In the genomic region with DNA sequence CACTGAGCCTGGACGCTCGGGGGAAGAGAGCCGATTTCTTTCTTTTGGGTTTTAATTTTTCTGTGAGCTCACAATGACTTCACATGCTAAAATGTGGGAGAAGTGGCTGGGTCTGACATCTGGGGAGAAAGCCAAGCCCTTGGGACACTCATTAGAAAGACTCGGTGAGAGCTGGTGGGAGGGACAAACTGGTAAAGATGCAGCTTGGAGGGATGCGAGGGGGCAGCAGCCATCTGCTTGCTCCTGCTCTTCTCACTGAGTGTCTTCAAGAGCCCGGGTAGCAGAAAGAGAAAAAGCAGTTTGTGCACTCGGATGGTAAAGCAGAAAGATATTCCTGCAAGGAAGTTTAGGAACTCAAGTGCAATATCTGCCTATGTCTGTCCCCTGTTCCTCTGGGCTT, we compare ENCODE assay signal across 15 mouse cellular contexts. TPM values are rescaled to one million over a fixed set of nuclear protein-coding genes. Genes with fewer than 3 reads are reported as not detected.
DNase-seq lines count a peak whose midpoint lies in the region.
"Had no signal": no experiment of that assay in that cellular context is flagged by ENCODE, and none has a peak within 500 bp of the region (broad histone marks: within the 10 kb centered on the region; RNA-seq: fewer than 3 reads in every experiment).

No protein-coding gene starts in this region.

- intact Hi-C loops in left cerebral cortex, postnatal 4 days (cut with DNase I), result no loop called here

- peak; percentile 42 to 70 for DNase-seq in left cerebral cortex, adult 18-20 months (ENCODE audit: low spot score in 2 of 2)
- DNase-seq in left cerebral cortex, postnatal 4 days, result no peak
- peak; percentile 7 to 8 for DNase-seq in frontal cortex, postnatal 14 days (ENCODE audit: low spot score in 2 of 2)
- peak; percentile 38 to 66 for DNase-seq in left cerebral cortex, adult 9 months (ENCODE audit: low spot score in 2 of 2)
- DNase-seq in right cerebral cortex, postnatal 36 days (ENCODE audit: low spot score in 2 of 2), result peak; percentile 40 to 65
- DNase-seq in gastrocnemius, postnatal 4 days (ENCODE audit: low spot score in 2 of 2), result no peak
- no peak for DNase-seq in adrenal gland, postnatal 25 days
- DNase-seq: adrenal gland, adult 2 months; B cell, adult 2 months; cerebellum, adult 18-20 months; cerebellum, postnatal 25 days; embryo, embryonic 11 days; gastrocnemius, postnatal 14 days; heart, adult 18-20 months; kidney, adult 11 months had no signal

RNA-seq across cellular contexts. Expression of a gene that starts 34.9 kb away (rescaled TPM):
- 10 to 100 TPM; 49.8 to 50.2 TPM for total RNA-seq in left cerebral cortex, adult 18-20 months (2021)
- total RNA-seq in left cerebral cortex, postnatal 4 days (2021), result 10 to 100 TPM; 43.1 to 43.4 TPM
- 10 to 100 TPM; 45.1 to 46.7 TPM for total RNA-seq in gastrocnemius, postnatal 4 days (2021)
- 72.6 and 83.7 TPM in 2 replicates for total RNA-seq in adrenal gland, postnatal 25 days (2021)

Comparison
In these comparisons a context has a peak if more than half of its experiments do, and no peak if none do; other contexts are left out.
1. DNase-seq: peak in left cerebral cortex, adult 18-20 months (2 of 2), frontal cortex, postnatal 14 days (2 of 2), left cerebral cortex, adult 9 months (2 of 2) and right cerebral cortex, postnatal 36 days (2 of 2); none in left cerebral cortex, postnatal 4 days (single experiment), gastrocnemius, postnatal 4 days (0 of 2) and adrenal gland, postnatal 25 days (single experiment).